Mouse (Mus musculus) kidney, postnatal 10 days (tissue): ENCODE data around the gene Syngr2.

Source experiments
- DNase-seq: peaks from one replicate; pipeline ENCODE4 v3.0.0; 2021; ENCODE audit warnings: mixed read lengths

Gene Syngr2

DNA sequence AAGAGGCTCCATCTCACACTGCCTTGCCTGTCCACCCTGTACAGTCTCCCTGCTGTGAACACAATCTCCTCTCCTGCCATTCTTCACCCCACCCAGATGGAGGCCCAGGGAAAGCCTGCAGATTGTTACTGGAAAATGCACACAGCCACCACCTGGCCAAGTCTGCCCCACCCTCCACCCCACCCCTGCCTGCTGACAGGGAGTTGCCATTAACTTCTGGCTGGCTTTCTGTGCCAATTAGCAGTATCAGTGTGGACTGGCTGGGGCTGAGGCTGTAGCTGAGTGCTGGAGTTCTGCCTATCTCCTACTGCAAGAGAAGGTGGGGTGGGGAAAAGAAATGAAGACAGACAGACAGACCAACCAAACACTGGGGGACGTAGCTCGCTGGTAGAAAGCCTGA, 29.1 kb downstream of the Syngr2 start:
- DNase-seq: peak; percentile 48

- no peak for DNase-seq
Measured at GRCm38 (mm10) chr11:117839021-117839420, 29.6 kb downstream of the Syngr2 start.

DNA sequence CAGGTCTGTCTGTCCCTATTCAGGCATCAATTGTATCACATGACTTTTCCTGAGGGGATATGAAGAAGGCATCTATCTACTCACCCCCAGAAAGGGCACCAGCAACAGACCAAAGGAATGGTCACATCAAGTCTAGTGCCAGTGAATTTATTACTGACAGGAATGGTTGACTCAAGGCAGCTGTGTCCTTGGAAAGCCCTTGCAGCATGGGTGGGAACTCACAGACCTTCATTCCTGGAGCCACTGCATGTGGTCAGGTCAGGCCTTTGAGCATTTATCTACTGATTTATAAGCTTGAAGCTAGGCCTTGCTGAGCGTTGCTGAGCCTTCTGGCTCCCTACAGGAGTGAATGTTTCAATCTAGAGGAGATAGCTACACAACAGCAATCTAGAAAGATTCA, 31.4 kb downstream of the Syngr2 start:
- no peak for DNase-seq

GRCm38 (mm10) chr11:117843434-117843833, 34.0 kb downstream of the Syngr2 start:
- DNase-seq: no peak

GRCm38 (mm10) chr11:117844997-117845396, 35.5 kb downstream of the Syngr2 start:
- no peak for DNase-seq

DNA sequence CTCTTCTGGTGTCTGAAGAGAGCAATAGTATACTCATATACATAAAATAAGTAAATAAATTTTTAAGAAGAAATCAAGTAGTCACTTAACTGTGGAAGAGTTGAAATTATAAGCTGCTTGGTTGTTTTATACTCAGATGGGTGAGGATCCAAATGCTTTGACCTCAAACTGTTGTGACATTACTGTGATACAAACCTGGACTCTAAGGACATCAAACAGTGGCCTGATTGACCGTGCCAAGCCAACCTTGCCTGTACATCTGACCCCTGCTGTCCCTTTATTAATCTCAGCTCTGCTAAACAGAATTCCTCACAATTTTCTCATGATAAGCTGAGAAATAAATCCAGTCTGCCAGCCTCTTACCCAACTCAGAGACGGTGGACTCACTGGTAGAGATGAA, 36.2 kb downstream of the Syngr2 start:
- no peak for DNase-seq

DNA sequence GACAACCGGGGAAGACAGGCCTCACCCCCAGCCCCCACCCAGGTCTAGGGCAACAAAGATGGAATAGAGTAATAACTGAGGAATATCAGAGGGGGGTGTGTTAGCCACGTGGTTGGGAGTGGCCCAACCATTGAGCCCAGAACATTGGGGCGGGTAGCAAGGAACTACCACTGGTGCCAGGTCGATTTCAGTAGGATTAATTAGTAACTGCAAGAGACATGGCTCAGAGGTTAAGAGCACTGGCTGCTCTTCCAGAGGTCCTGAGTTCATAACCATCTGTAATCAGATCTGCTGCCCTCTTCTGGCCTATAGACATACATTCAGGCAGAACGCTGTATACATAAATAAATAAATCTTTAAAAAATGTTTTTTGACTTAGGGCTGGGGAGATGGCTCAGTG, 37.2 kb downstream of the Syngr2 start:
- DNase-seq: peak; percentile 46

DNA sequence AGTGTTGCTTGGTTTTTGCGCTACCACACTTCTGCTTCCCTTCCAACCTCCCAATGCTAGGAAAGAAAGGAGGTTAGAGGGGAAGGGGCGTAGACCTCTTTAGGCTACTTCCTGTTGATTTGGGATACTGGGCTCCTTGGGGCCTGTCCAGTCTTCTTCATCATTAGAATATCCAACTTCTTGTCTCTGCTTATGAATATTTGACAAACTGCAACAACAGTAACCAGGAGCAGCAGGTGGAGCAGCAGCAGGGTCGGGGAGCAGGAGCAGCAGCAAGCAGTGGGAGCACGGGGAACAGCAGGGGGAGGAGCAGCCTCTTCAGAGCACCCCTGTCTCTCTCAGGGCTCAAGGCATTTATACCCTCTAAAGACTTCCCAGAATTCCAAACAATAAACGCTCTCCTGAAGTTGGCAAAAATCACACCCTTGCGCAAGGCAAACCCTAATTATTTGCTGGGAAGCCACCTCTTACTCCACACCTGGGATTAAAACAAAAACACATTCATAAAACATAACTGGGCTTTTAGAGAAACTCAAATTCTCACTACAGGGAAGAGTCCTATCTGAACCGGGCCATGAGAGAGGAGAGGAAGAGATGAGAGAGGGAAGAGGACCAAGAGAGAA, 38.2 kb downstream of the Syngr2 start:
- no peak for DNase-seq

- peak; percentile 63 for DNase-seq
Measured at GRCm38 (mm10) chr11:117848271-117848984, 39.0 kb downstream of the Syngr2 start.

- peak; percentile 98 for DNase-seq
Measured at GRCm38 (mm10) chr11:117848985-117849671, 39.7 kb downstream of the Syngr2 start, which contains the start of gene Birc5. Gene Birc5, plus strand, starts transcription at chr11:117849251.

GRCm38 (mm10) chr11:117852875-117853274, 43.4 kb downstream of the Syngr2 start:
- DNase-seq: no peak

DNA sequence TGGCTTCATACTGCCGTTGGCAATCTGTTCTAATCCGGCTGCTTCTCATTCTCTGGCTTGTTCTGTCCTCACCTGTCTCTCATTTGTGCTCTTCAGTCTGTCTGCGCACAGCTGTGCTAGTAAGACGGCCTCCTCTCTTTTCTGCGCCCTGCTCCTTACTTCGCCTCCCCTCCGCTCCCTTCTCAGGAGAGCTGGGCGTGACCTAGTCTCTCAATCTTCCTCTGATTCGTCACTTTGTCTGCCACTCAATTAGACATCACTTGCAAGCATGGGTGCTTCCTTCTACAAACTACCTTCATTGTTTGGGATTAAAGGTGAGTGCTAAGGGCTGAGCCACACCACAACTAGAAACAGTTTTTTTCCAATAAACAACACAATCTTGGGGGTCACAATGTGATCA, 44.8 kb downstream of the Syngr2 start:
- no peak for DNase-seq

- no peak for DNase-seq
Measured at GRCm38 (mm10) chr11:117855360-117855759, 45.9 kb downstream of the Syngr2 start.

GRCm38 (mm10) chr11:117855975-117856374, 46.5 kb downstream of the Syngr2 start:
- DNase-seq: no peak

DNA sequence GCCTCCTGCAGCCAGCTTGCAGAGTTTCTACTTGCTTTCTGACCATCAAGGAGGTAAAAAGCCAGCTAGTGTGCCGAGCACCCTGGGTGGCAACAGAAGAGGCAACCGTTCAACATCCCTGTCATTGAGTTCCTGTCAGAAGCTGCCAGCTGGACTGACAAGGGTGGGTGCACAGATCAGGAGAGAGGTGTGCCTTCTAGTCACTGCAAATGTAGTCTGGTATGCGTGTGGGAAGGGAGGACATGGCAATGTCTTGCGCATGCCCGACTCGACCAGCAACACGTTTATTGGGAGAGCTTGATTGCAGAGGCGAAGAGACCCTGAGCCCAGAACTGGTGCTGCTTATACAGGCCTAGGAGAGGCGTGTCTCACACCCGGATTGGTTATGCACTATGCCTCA, 48.0 kb downstream of the Syngr2 start:
- no peak for DNase-seq

GRCm38 (mm10) chr11:117858392-117858791, 48.9 kb downstream of the Syngr2 start:
- no peak for DNase-seq

- DNase-seq: no peak
Measured at GRCm38 (mm10) chr11:117860601-117861000, 51.1 kb downstream of the Syngr2 start, which contains the start of gene Tmem235. Gene Tmem235, plus strand, starts transcription at chr11:117860752.

DNA sequence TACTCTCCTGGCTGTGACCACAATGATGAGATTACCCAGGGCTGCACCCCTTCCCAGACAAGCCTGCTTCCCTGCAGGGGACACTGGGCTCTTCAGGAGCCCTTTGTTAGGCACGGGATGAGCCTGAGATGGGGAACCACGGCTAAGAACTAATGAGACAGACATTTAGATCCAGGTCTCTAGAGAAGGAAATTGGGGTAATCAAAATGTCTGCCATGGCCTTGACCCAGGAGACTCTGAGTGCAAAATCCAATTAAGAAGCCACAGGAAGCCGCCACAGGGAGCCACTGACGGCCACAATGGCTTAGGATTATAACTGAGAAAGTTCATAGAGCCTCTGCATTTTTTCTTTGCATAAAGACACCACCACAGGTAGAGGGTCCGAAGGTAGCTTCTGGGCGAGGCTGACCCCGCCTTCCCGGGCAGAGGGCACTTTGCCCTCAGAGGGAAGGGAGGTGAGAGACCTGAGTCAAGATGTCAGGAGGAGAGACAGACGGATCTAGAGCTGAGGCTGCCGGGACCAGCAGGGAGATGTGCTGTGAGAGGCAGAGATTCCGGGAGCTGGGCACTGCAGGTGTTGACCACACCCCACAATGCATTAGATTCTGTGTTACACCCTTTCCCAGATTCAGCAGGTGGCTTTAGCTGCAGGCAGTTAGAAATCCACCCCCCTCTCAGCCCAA, 53.8 kb downstream of the Syngr2 start:
- DNase-seq: peak; percentile 65
